Mouse (Mus musculus) kidney, embryonic 14.5 days (tissue): ENCODE measurements around the gene Opn5. TPM values are rescaled to one million over a fixed set of nuclear protein-coding genes. Genes with fewer than 3 reads are reported as not detected.

ENCODE experiments used
- ATAC-seq: fragments of 200-750 bp; cut with Nextera tagmentation; 2 replicates; pipeline ENCODE4 v1.8.0; 2017; ENCODE audit warnings: moderate number of reproducible peaks, mild to moderate bottlenecking, moderate TSS enrichment, moderate library complexity; ENCODE audit not compliant: low FRiP score, low TSS enrichment
- H3K27ac ChIP-seq: fragments of 300-500 bp; sonication (generic); 2 replicates; pipeline ENCODE4 v1.5.1; 2014; ENCODE audit warnings: low read depth, mild to moderate bottlenecking, low read length, moderate library complexity, mixed read lengths
- H3K27me3 ChIP-seq: fragments of 300-500 bp; sonication (generic); 2 replicates; pipeline ENCODE4 v1.6.1; 2014; ENCODE audit warnings: mild to moderate bottlenecking, low read length; ENCODE audit not compliant: control insufficient read depth, insufficient read depth
- H3K36me3 ChIP-seq: fragments of 300-500 bp; sonication (generic); 2 replicates; pipeline ENCODE4 v1.6.1; 2014; ENCODE audit warnings: low read length, mixed read lengths; ENCODE audit not compliant: control insufficient read depth, insufficient read depth
- H3K4me1 ChIP-seq: fragments of 300-500 bp; sonication (generic); 2 replicates; pipeline ENCODE4 v1.6.1; 2014; ENCODE audit warnings: low read length, mixed read lengths; ENCODE audit not compliant: control insufficient read depth, insufficient read depth
- H3K4me2 ChIP-seq: fragments of 300-500 bp; sonication (generic); replicated peaks from 2 replicates; pipeline ENCODE4 v1.6.1; 2014; ENCODE audit warnings: low read depth, mild to moderate bottlenecking, low read length
- H3K4me3 ChIP-seq: fragments of 300-500 bp; sonication (generic); 2 replicates; pipeline ENCODE4 v1.5.1; 2014; ENCODE audit warnings: mild to moderate bottlenecking, low read length
- H3K9ac ChIP-seq: fragments of 300-500 bp; sonication (generic); 2 replicates; pipeline ENCODE4 v1.6.1; 2014; ENCODE audit warnings: low read depth, mild to moderate bottlenecking, low read length, moderate library complexity
- H3K9me3 ChIP-seq: fragments of 300-500 bp; sonication (generic); 2 replicates; pipeline ENCODE4 v1.6.1; 2016; ENCODE audit warnings: low read length; ENCODE audit not compliant: control insufficient read depth
- WGBS: fragments of 180-500 bp; shearing (Covaris S2); extraction: QIAGEN DNeasy Blood & Tissue Kit; methylation state at CpG from one replicate; pipeline ENCODE4 v1.1.7; 2014; 5-methylcytosine and 5-hydroxymethylcytosine counted together
- polyA plus RNA-seq: library from polyadenylated mRNA; unstranded; fragments of >200 nt; fragmentation: Nextera tagmentation; extraction: Ambion mirVana; gene quantifications from 2 replicates; pipeline ENCODE4 v1.2.1, GENCODE M21; 2014

The Opn5 gene
- polyA plus RNA-seq, 1 experiment from 2014 or later = 0.37 TPM

DNA sequence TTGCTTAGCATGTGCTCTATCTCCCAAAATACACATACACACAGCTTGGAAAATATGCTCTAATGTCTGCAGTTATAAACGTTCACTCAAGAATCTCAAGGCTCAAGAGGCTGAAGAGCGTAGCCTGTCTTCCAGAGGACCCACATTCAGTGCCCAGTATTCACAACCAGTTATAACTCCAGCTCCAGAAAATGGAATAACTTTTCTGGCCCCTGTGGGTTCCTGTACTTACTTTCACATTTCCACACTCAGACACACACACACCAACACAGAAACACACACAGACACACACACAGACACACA is 28.2 kb downstream of the Opn5 start:
- H3K4me3 ChIP-seq = no peak overlapping the region
- no peak for ATAC-seq
- H3K27ac ChIP-seq = no peak overlapping the region
- no peaks in the 10 kb centered on the region for H3K9me3 ChIP-seq
- H3K4me2 ChIP-seq = no peak overlapping the region
- H3K36me3 ChIP-seq = no peaks in the 10 kb centered on the region
- H3K27me3 ChIP-seq = no peaks in the 10 kb centered on the region
- no peaks in the 10 kb centered on the region for H3K4me1 ChIP-seq
- WGBS = 86% methylated on average over 2 of the region's 2 CpGs
- H3K9ac ChIP-seq = no peak overlapping the region

DNA sequence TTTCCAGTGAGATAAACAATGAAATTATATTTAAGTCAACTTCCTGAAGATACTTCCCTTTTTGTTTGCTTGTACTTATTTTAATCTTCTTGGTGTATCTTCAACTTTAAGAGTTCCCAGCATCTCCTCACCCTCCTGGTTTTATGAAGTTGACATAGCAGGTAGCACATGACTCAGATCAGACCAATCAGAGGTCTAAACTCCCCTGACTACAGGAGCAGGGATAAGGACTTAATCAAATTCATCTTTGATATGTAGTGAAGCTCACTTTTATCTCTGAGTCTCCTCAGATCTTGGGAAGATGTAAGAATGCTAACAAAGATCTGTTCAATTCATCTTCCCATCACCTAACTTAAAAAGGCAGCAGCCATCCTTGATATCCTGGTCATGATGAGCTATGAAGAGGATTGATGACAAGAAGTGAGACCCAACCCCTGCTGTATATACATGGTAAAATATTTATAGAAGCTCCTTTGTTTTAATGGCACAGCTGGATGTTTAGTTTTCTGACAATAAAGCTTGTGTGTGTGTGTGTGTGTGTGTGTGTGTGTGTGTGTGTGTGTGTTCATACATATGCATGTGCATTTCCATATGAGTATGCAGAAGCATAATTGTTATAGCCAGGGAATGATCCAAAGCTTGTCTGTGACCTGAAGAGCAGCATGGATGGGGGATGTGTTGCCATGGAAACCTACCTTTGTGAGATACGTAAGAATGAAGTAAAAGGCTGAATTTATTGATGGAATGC is 28.7 kb downstream of the Opn5 start:
- Histone ChIP-seq H3K9ac (no peak overlapping the region), H3K4me1 (peaks cover under 1% of the 10 kb centered on the region; the same call in 1 of the 2 replicates), H3K4me3 (no peak overlapping the region), H3K36me3 (no peaks in the 10 kb centered on the region), H3K9me3 (no peaks in the 10 kb centered on the region), H3K4me2 (no peak overlapping the region), H3K27ac (no peak overlapping the region), H3K27me3 (no peaks in the 10 kb centered on the region)
- no peak for ATAC-seq
- WGBS = 71% methylated on average over 1 of the region's 1 CpGs

DNA sequence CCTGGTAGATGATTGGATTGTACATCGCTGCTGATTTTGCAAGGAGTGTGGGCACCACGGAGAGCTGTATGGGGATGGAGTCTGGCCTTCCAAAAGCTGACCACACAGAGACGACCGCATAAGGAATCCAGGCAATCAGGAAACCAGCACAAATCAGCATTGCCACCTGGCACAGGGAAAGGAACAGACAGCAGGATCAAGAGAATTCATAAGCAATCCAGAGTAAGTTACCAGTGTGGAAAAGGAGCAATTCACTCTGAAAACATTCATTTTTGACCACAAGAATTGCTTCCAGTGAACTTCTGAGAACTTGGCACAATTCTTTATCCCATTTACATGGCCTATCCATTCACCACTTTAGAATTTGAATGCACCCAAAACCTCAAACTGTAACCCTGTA is 30.6 kb downstream of the Opn5 start:
- WGBS = 83% methylated on average over 4 of the region's 4 CpGs
- no peak for ATAC-seq
- Histone ChIP-seq H3K27ac (no peak overlapping the region), H3K36me3 (no peaks in the 10 kb centered on the region), H3K4me3 (no peak overlapping the region), H3K4me2 (no peak overlapping the region), H3K9ac (no peak overlapping the region), H3K4me1 (peaks cover 9% of the 10 kb centered on the region; the same call in 1 of the 2 replicates), H3K27me3 (no peaks in the 10 kb centered on the region), H3K9me3 (no peaks in the 10 kb centered on the region)

DNA sequence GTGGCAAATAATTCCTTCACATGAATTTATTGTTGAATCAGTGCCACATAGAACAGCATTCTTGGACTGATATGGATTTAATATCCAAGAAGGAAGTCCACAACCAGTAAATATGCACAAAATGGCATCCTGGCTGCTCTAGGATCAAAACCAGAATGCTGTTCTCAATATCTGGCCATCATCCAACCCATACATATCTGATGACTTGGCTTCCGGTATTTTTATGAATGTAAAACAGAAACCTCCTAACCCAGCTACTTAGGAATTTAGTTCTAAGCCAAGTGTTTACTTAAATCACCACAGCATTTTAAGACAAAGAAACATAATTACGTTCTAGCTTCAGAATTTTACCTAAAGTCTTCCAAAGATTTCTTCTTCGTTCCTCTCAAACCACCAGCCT is 31.0 kb downstream of the Opn5 start:
- Histone ChIP-seq H3K9me3 (no peaks in the 10 kb centered on the region), H3K36me3 (no peaks in the 10 kb centered on the region), H3K27me3 (no peaks in the 10 kb centered on the region), H3K4me1 (peaks cover 9% of the 10 kb centered on the region; the same call in 1 of the 2 replicates), H3K4me2 (no peak overlapping the region), H3K9ac (no peak overlapping the region), H3K4me3 (no peak overlapping the region), H3K27ac (no peak overlapping the region)
- 75% methylated on average over 3 of the region's 3 CpGs for WGBS
- ATAC-seq = no peak

DNA sequence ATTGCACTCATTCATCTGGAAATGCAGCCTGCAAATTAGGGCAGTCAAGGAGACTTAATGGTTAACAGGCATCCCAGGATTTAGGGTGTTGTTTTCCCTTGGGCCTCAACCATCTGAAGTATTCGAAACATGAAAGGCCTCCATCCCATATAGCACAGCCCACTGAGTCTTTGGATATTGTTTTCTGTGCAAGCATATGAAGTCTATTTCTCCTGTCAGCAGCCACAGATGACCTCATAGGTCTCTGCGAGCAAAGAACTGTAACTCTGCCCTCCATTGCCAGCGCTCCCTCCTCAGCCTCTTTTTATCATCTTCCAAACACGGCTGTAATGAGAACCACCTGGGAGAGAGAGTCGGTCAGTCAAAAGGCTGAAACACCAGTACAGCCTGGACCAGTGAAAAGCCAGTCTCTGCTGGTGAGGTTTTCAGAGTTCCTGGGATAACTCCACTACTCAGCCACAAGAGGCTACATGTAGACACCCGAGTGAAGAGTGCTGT is 34.5 kb downstream of the Opn5 start:
- peaks cover 9% of the 10 kb centered on the region; the same call in 1 of the 2 replicates for H3K4me1 ChIP-seq
- peak; percentile 84; the same call in 1 of the 2 replicates for ATAC-seq
- no peak overlapping the region for H3K4me3 ChIP-seq
- no peaks in the 10 kb centered on the region for H3K36me3 ChIP-seq
- 0 out of 2 replicates have a peak overlapping the region, but pooled peaks have one; percentile 14 for H3K27ac ChIP-seq
- H3K9ac ChIP-seq = no peak overlapping the region
- no peaks in the 10 kb centered on the region for H3K9me3 ChIP-seq
- whole genome bisulfite sequencing = 13% methylated on average over 6 of the region's 6 CpGs
- H3K4me2 ChIP-seq = no peak overlapping the region
- H3K27me3 ChIP-seq = no peaks in the 10 kb centered on the region

DNA sequence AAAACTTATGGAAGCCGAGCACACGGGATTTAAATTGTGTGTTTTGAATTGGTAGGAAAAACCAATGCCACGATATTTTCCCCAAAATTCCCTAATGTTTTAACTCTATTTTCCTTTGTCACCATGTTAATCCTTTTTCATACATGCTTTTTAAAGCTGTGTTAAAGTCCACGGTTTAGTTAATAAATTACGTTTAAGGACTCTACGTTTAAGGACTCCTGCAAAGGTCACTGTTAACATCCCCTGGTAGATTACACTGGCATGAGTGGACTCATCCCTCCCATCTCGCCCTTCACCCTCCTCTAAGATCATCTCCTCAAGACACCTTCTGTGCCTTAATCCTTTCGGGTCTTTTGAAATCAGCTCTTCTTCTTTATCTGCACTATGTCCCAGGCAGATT is 37.4 kb downstream of the Opn5 start:
- Histone ChIP-seq H3K27ac (no peak overlapping the region), H3K27me3 (no peaks in the 10 kb centered on the region), H3K4me1 (peaks cover 9% of the 10 kb centered on the region; the same call in 1 of the 2 replicates), H3K9me3 (no peaks in the 10 kb centered on the region), H3K36me3 (no peaks in the 10 kb centered on the region), H3K4me2 (no peak overlapping the region), H3K4me3 (no peak overlapping the region), H3K9ac (no peak overlapping the region)
- 83% methylated on average over 8 of the region's 8 CpGs for WGBS
- no peak for ATAC-seq

DNA sequence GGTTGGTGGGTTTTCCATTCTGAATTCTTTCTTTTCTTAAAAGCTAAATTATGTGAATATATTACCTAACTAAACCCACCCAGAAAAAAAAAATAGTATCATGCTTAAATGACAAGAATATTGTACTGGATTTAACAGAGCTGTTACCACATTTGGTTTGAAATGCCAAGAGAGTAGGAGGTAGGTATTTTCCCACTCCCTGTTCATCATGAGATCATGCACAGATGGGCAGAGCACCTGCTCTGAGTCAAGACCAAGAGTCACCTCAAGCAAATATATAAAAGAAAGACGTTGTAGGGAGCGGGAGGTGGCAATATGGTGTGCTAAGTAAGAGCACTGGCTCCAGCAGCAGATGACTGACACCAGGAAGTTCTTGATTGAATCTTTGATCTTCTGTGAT is 61.6 kb downstream of the Opn5 start:
- Histone ChIP-seq H3K36me3 (no peaks in the 10 kb centered on the region), H3K4me2 (no peak overlapping the region), H3K4me1 (no peaks in the 10 kb centered on the region), H3K9me3 (no peaks in the 10 kb centered on the region), H3K27ac (no peak overlapping the region), H3K27me3 (no peaks in the 10 kb centered on the region), H3K4me3 (no peak overlapping the region), H3K9ac (no peak overlapping the region)
- ATAC-seq = no peak
- WGBS = 91% methylated on average over 2 of the region's 2 CpGs

DNA sequence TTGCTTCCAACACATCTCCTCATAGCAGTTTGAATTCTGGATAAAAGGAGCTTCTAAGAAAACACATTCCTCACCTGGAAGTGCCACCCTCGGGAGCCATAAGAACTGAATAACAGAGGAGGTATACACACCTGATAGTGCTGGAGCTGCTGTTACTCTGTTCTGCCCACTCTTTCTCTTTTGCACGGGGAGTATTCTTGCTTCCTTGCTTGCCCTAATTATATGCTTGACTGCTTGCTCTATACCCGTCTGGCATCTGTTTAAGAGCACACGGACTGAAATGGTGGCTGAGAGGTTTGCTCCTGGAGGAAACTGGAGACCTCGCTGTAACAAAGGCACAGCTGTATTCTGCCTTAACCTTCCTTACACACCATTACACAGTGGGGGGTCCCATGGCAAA is 81.0 kb downstream of the Opn5 start:
- no peak overlapping the region for H3K4me2 ChIP-seq
- H3K4me1 ChIP-seq = no peaks in the 10 kb centered on the region
- no peaks in the 10 kb centered on the region for H3K36me3 ChIP-seq
- no peak overlapping the region for H3K4me3 ChIP-seq
- H3K9me3 ChIP-seq = no peaks in the 10 kb centered on the region
- ATAC-seq = peak; percentile 73; the same call in 1 of the 2 replicates
- H3K27me3 ChIP-seq = no peaks in the 10 kb centered on the region
- H3K9ac ChIP-seq = no peak overlapping the region
- no peak overlapping the region for H3K27ac ChIP-seq
- 36% methylated on average over 5 of the region's 5 CpGs for WGBS

DNA sequence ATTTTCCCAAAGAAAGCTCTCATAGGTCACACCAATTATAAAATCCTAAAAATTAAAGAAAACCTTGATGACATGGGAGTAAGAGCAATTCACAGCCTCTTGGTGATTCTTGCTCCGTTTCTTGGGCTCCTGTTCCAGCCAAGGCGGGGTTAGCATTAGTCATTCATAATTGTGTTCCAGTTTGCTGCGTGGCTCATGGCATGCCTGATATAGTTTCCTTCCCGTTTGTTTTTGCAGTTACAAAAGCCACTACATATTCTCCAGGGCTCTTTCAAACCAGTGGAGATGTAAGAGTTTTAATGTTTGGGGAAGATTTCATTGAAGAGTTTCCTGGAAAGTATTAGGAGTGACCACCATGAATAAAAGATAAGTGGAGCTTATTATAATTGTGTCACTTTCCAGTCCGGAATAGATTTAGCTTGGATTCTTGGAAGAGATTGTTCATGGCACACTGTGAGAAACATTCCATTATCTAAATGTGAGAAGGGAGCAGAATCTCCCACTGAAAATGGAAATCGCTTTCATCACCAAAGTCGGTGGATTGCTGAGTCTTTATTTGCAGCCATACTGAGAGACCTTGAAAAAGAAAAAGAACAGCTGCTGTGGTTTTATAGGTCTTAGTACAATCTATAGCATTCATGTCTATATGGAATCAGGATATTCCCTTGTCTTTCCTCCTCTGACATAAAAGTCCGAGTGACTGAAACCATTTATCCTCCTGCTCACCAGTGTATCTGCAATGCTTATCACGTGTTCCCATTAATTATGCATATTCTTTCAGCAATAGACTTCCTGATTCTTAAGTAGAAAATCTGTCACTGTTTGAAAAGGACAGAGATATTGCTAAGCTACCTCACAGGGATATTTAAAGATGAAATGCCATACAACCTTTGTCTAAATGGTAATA is 101.6 kb downstream of the Opn5 start:
- Histone ChIP-seq H3K4me3 (no peak overlapping the region), H3K36me3 (no peaks in the 10 kb centered on the region), H3K27ac (no peak overlapping the region), H3K27me3 (no peaks in the 10 kb centered on the region), H3K4me2 (no peak overlapping the region), H3K9me3 (no peaks in the 10 kb centered on the region), H3K9ac (no peak overlapping the region), H3K4me1 (no peaks in the 10 kb centered on the region)
- ATAC-seq = no peak
- 77% methylated on average over 9 of the region's 9 CpGs for WGBS
